Mouse (Mus musculus): ENCODE data around the gene Ciita.
A peak's percentile ranks its signal among the peaks of the same experiment; 100 is the strongest.

Gene Ciita

GRCm38 (mm10) chr16:10520908-10521614 is 41.2 kb downstream of the Ciita start:
- peak; percentile 78 for DNase-seq (ENCODE audit: low read depth)

DNA sequence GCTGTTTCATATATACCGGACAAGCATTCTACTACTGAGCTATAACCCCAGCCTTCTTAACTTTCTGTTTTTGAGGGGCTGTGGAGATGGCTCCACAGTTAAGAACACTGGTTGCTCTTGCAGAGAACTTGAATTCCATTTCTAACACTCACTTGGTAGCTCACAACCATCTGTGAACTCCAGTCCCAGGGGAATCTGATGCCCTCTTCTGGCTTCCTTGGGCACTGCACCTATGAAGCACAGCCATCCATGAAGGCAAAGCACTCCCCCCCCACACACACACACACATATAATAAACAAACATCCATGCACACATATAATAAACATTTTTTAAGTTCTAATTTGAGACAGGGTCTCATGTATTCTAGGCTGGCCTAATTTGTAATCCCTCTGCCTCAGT is 43.0 kb downstream of the Ciita start:
- DNase-seq (ENCODE audit: low read depth), result peak; percentile 74

GRCm38 (mm10) chr16:10523650-10524049 is 43.8 kb downstream of the Ciita start:
- DNase-seq (ENCODE audit: low read depth), result no peak

DNA sequence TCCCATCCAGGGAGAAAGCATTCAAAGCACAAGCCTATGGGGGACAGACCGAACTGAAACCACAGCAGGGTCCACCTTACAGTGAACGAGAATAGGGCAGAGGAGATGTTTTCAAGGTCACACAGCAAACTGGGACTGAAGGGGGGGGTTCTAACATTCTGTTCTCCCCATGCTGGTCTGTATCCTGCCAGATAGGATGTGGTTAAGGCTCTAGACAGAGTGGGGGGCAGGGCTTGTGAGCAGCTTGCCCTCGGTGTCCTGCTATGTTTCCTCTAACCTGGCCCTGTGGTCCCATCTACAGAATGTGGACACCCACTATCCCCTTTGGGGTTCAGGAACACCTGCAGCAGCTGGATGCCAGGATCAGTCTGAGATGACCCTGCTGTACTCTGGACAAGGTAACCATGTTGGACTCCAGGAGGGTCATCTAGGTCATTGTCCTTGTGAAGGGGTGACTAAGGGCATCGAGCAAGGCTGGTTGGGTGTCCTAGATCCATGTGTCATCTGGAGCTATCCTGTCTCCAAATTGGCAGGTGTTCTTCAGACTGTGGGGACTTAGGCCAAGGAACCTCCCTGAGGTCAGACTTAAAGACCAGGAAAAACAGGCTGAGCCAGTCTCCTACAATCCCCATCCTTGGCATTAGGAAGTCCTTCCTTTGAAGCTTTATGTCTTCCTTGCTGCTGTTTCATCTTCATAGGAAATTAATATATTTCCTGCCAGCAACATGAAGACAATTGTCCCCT is 45.2 kb downstream of the Ciita start:
- DNase-seq (ENCODE audit: low read depth), result peak; percentile 39

GRCm38 (mm10) chr16:10525610-10525980 is 45.7 kb downstream of the Ciita start:
- no peak for DNase-seq (ENCODE audit: low read depth)

GRCm38 (mm10) chr16:10527046-10527644 is 47.3 kb downstream of the Ciita start:
- no peak for DNase-seq (ENCODE audit: low read depth)

DNA sequence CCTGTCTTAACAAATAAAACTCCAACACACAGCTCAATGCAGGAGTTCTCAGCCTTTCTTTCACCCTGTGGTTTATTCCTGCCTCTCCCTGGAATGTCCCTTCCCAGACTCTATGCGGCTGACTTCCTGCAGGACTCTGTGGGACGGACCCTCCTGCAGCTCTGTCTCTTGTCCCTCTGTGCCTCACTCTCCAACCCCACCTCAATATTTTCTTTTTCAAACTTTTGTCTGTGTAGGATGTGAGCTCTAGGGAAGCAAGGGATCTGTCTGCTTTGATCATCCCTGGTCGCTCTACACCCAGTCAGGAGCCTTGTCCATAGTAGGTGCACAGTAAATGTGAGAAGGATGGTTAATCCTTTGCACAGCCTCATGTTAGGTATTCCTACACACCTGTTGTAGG is 48.5 kb downstream of the Ciita start:
- DNase-seq (ENCODE audit: low read depth), result no peak

- DNase-seq (ENCODE audit: low read depth), result no peak
Observed at GRCm38 (mm10) chr16:10530179-10530578, 50.3 kb downstream of the Ciita start.

DNA sequence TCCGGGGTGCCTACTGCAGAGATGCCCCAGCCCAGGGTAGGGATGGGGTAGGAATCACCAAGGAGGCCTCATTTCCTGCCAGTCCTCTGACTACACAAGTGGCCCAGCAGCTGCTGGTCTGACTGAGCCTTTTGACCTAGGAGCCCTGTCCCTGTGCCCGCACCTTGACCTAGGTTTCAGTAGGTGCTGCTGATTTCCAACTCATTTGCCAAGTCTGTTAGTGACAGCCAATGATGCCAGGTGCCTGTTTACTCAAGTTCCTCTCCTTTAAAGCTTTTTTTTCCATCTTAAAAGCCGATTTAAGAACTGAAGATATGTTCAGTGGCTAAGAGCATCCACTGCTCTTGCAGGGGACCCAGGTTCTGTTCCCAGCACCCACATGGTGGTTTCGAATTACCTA is 53.9 kb downstream of the Ciita start:
- DNase-seq (ENCODE audit: low read depth), result no peak

- DNase-seq (ENCODE audit: low read depth), result no peak
Observed at GRCm38 (mm10) chr16:10534567-10534966, 54.7 kb downstream of the Ciita start.

DNA sequence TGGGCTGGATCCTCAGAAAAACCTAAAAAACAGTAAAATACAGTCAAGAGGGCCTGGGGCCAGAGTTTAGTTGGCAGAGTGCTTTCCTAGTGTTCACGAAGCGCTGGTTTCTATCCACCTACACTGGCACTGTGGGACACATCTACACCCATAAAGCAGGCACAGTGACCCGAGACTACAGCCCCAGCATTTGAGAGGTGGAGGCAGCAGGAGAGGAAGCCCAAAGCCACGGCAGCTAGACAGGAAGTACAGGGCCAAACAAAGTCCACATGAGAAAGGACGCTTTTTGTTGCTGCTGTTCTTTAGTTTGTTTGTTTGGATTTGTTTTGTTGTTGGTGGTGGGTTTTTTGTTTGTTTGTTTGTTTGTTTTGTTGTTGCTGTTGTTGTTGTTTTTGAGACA is 56.5 kb downstream of the Ciita start:
- no peak for DNase-seq (ENCODE audit: low read depth)

DNA sequence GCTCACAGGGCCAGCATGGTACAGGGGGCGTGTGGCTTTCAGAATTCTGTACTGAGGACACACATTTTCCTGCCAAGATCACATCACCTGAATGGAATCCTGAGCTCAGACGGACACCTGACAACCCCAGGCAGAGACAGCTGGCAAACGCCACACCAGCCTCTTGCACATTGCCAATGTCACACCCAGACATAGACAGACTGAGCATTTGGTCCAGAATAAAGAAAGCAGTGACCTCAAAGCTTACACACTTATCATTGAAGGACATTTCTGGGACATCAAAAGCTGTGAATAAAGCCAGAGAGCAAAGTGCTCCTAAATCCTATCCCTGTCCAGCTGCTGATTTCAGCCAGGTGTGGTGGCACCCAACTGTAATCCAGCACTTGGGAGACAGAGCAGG is 57.1 kb downstream of the Ciita start:
- DNase-seq (ENCODE audit: low read depth), result no peak

- DNase-seq (ENCODE audit: low read depth), result no peak
Observed at GRCm38 (mm10) chr16:10540763-10541597, 61.1 kb downstream of the Ciita start.

DNA sequence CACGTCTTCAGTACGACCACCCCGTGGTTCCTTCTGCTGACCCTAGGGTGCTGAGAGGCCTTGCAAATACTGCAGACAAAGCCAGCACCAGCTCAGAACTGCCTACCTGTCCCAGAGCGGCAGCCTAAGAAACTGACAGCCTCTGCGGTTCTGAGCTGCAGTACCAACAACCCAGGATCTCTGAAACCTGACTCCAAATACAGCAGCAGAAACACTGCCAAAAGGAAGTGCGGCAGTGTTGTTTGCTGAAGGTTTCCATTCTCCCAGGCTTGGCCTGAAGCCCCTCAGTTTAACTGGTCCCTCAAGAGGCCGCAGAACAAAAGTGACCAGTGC is 61.7 kb downstream of the Ciita start:
- peak; percentile 59 for DNase-seq (ENCODE audit: low read depth)

GRCm38 (mm10) chr16:10542266-10542665 is 62.4 kb downstream of the Ciita start:
- DNase-seq (ENCODE audit: low read depth), result peak; percentile 38

DNA sequence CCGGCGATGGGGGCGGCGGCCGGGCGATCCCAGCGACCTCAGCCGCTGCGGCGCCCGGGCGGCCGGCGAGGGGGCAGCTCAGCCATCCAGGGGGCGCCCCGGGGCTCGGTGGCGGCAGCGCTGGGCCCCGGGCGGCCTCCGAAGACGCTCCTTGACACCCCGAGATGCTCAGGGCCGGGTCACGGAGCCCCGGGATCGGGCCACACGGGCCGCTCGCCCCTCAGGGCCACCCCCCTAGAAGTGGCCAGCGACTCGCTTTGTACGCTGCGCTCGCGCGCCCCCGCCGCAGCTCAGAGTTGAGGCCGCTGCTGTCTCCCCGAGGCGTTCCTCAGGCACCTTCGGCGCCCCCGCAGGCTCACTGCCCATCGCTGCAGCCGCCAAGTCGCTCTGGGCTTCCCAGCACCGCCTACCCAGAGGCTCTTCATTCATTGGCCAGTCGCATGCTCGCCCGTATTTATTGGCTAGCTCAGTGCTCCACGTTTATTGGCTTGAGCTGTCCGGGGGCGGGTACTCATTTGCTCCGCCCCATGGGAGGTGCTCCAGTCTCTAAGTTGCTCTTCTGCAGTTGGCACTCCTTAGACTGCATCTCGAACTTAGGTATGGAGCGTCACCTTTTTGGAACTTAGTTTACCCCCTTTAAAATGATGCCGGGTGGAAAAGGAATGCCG is 63.0 kb downstream of the Ciita start, which contains the start of gene Dexi:
Gene Dexi, minus strand, starts transcription at position 357 of the 668 bp plus-strand sequence.
- peak; percentile 97 for DNase-seq (ENCODE audit: low read depth)

DNA sequence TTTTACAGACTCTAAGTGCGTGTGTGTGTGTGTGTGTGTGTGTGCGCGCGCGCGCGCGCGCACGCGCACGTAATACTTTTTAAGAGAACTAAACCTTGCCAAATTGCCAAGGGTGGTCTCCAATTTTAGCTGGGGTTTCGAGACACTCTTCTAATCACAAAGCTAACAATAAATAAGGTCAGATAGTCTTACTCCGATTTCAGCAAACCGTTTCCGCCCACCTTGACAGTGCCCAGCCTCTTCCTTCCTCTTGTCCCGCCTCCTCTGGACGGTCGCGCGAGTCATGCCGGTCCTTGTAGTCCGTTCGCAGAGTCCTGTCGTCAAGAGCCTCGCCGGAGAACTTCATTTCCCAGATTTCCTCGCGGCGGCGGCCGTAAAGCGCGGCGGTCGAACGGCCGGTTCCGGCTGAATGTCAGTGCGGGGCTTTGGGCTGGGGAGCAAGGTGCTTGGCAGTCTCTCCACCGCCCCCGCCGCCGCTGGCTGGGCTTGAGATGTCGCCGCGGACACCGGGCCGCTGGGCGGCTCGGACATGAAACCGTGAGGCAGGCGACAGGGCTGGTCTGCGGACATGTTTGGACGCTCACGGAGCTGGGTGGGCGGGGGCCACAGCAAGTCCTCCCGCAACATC is 65.2 kb downstream of the Ciita start, which contains the start of gene Clec16a:
Gene Clec16a, plus strand, starts transcription at position 345 of the 628 bp plus-strand sequence.
- DNase-seq (ENCODE audit: low read depth), result peak; percentile 96

DNA sequence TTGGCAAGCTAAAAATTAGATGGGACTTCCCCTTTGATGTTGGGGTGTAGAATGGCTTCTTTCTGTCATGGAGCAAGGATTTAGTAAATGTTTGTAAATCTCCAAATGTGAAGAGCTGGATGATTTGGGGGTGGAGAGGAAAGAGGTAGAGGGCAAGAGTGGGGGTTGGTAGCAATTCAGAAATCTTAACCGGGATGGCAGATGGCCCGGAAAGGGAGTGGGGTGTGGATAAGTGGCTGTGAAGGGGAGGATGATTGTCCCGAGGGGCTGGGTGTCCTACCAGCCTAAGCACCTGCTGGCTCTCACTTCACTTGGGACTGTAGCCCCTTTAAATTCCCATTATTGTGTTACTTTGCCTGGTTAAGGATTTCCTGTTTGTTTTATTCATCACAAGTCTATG is 67.0 kb downstream of the Ciita start:
- no peak for DNase-seq (ENCODE audit: low read depth)

- no peak for DNase-seq (ENCODE audit: low read depth)
Observed at GRCm38 (mm10) chr16:10548938-10549337, 69.1 kb downstream of the Ciita start.

GRCm38 (mm10) chr16:10549600-10549999 is 69.7 kb downstream of the Ciita start:
- DNase-seq (ENCODE audit: low read depth), result no peak

GRCm38 (mm10) chr16:10551592-10551991 is 71.7 kb downstream of the Ciita start:
- no peak for DNase-seq (ENCODE audit: low read depth)
